Mouse (Mus musculus) megakaryocyte, embryonic 14.5 days (primary cell): Measurements from ENCODE around the gene H2al1f. TPM values are rescaled to one million over a fixed set of nuclear protein-coding genes. Genes with fewer than 3 reads are reported as not detected.
"Not testable (repeated sequence)": the region's sequence is repeated elsewhere in the genome, so short reads cannot be mapped to it uniquely, and the experiment has no call there.

ENCODE experiments used
- H3K27me3 ChIP-seq: replicated peaks from 2 replicates; pipeline ENCODE3; 2012; ENCODE audit warnings: inconsistent platforms
- H3K36me3 ChIP-seq: replicated peaks from 2 replicates; pipeline ENCODE3; 2012; ENCODE audit warnings: low read length, inconsistent platforms, mixed read lengths
- H3K4me1 ChIP-seq: 2 replicates; pipeline ENCODE4 v1.6.1; 2012; ENCODE audit warnings: inconsistent platforms
- H3K4me3 ChIP-seq: replicated peaks from 2 replicates; pipeline ENCODE3; 2012; ENCODE audit warnings: moderate library complexity, mild to moderate bottlenecking, inconsistent platforms
- H3K9me3 ChIP-seq: 2 replicates; pipeline ENCODE4 v1.6.1; 2012; ENCODE audit warnings: inconsistent platforms
- FLI1 ChIP-seq: IDR thresholded peaks from 2 replicates; pipeline ENCODE4 v1.6.1; 2012; ENCODE audit warnings: low read length, inconsistent platforms, mixed read lengths
- GATA1 ChIP-seq: IDR thresholded peaks from 3 replicates; pipeline ENCODE4 v1.6.1; 2012; ENCODE audit warnings: mixed read lengths, low read length, inconsistent platforms, borderline replicate concordance
- polyA plus RNA-seq: library from polyadenylated mRNA; stranded (reverse); fragments of >175 nt; gene quantifications from 2 replicates; pipeline ENCODE4 v1.2.3, GENCODE M21; 2012; ENCODE audit warnings: low replicate concordance; ENCODE audit not compliant: insufficient read depth

The H2al1f gene
- polyA plus RNA-seq = not detected in 2 replicates

- not testable (repeated sequence) for H3K27me3 ChIP-seq, H3K4me1 ChIP-seq, H3K4me3 ChIP-seq, H3K36me3 ChIP-seq, H3K9me3 ChIP-seq
Measured at GRCm38 (mm10) chrX:11314858-11315257, at the start of gene H2al1f. Gene H2al1f, plus strand, starts transcription at chrX:11315158.

GRCm38 (mm10) chrX:11267791-11268190 is 47.2 kb upstream of the H2al1f start:
- Histone ChIP-seq H3K4me3 (no peak overlapping the region), H3K27me3 (peaks cover 42% of the 10 kb centered on the region), H3K9me3 (no peaks in the 10 kb centered on the region), H3K36me3 (no peaks in the 10 kb centered on the region), H3K4me1 (no peaks in the 10 kb centered on the region)
- TF ChIP-seq GATA1 = no peak
- TF ChIP-seq FLI1 = no peak

- H3K4me1 ChIP-seq = no peaks in the 10 kb centered on the region
- H3K36me3 ChIP-seq = no peaks in the 10 kb centered on the region
- no peaks in the 10 kb centered on the region for H3K9me3 ChIP-seq
- H3K27me3 ChIP-seq = peaks cover 42% of the 10 kb centered on the region
- no peak overlapping the region for H3K4me3 ChIP-seq
- TF ChIP-seq GATA1 = no peak
- TF ChIP-seq FLI1 = no peak
Measured at GRCm38 (mm10) chrX:11269074-11269473, 45.9 kb upstream of the H2al1f start.

- no peak overlapping the region for H3K4me3 ChIP-seq
- H3K9me3 ChIP-seq = no peaks in the 10 kb centered on the region
- peaks cover 36% of the 10 kb centered on the region for H3K27me3 ChIP-seq
- no peaks in the 10 kb centered on the region for H3K36me3 ChIP-seq
- H3K4me1 ChIP-seq = no peaks in the 10 kb centered on the region
- no peak for TF ChIP-seq GATA1
- TF ChIP-seq FLI1 = no peak
Measured at GRCm38 (mm10) chrX:11273190-11273589, 41.8 kb upstream of the H2al1f start.

GRCm38 (mm10) chrX:11277083-11277482 is 37.9 kb upstream of the H2al1f start:
- Histone ChIP-seq H3K27me3 (peaks cover 19% of the 10 kb centered on the region), H3K9me3 (no peaks in the 10 kb centered on the region), H3K4me3 (no peak overlapping the region), H3K36me3 (no peaks in the 10 kb centered on the region), H3K4me1 (no peaks in the 10 kb centered on the region)
- TF ChIP-seq FLI1 (no peak), GATA1 (no peak)

GRCm38 (mm10) chrX:11280741-11281140 is 34.2 kb upstream of the H2al1f start:
- Histone ChIP-seq H3K9me3 (peaks cover 20% of the 10 kb centered on the region), H3K4me3 (no peak overlapping the region), H3K36me3 (no peaks in the 10 kb centered on the region), H3K4me1 (no peaks in the 10 kb centered on the region), H3K27me3 (peaks cover 16% of the 10 kb centered on the region)
- TF ChIP-seq FLI1 = no peak
- TF ChIP-seq GATA1 = no peak

GRCm38 (mm10) chrX:11288306-11288882 is 26.6 kb upstream of the H2al1f start:
- Histone ChIP-seq H3K4me1 (no peaks in the 10 kb centered on the region), H3K27me3 (peaks cover 32% of the 10 kb centered on the region)
- TF ChIP-seq FLI1 (no peak), GATA1 (no peak)

GRCm38 (mm10) chrX:11289244-11289643 is 25.7 kb upstream of the H2al1f start:
- Histone ChIP-seq H3K36me3 (no peaks in the 10 kb centered on the region), H3K27me3 (peaks cover 36% of the 10 kb centered on the region), H3K4me1 (no peaks in the 10 kb centered on the region), H3K4me3 (no peak overlapping the region), H3K9me3 (peaks cover 29% of the 10 kb centered on the region)
- TF ChIP-seq GATA1 = no peak
- TF ChIP-seq FLI1 = no peak

More at GRCm38 (mm10) chrX:11288306-11288882, 26.6 kb upstream of the H2al1f start:
- H3K36me3 ChIP-seq = no peaks in the 10 kb centered on the region
- H3K4me3 ChIP-seq = no peak overlapping the region
- H3K9me3 ChIP-seq = peaks cover 36% of the 10 kb centered on the region

- H3K9me3 ChIP-seq, H3K4me3 ChIP-seq, H3K27me3 ChIP-seq, H3K4me1 ChIP-seq, H3K36me3 ChIP-seq: not testable (repeated sequence)
Measured at GRCm38 (mm10) chrX:11298957-11299356, 16.0 kb upstream of the H2al1f start, which contains the start of gene H2al1a. Gene H2al1a, plus strand, starts transcription at chrX:11299257.

GRCm38 (mm10) chrX:11302132-11302531 is 12.8 kb upstream of the H2al1f start, which contains the start of gene H2al1b:
Gene H2al1b, plus strand, starts transcription at chrX:11302432.
- not testable (repeated sequence) for H3K4me1 ChIP-seq, H3K9me3 ChIP-seq, H3K36me3 ChIP-seq, H3K27me3 ChIP-seq, H3K4me3 ChIP-seq

GRCm38 (mm10) chrX:11305355-11305754 is 9.6 kb upstream of the H2al1f start, which contains the start of gene H2al1c:
Gene H2al1c, plus strand, starts transcription at chrX:11305655.
- not testable (repeated sequence) for H3K27me3 ChIP-seq, H3K4me1 ChIP-seq, H3K4me3 ChIP-seq, H3K36me3 ChIP-seq, H3K9me3 ChIP-seq

GRCm38 (mm10) chrX:11308524-11308923 is 6.4 kb upstream of the H2al1f start, which contains the start of gene H2al1d:
Gene H2al1d, plus strand, starts transcription at chrX:11308824.
- not testable (repeated sequence) for H3K9me3 ChIP-seq, H3K36me3 ChIP-seq, H3K4me3 ChIP-seq, H3K27me3 ChIP-seq, H3K4me1 ChIP-seq

- not testable (repeated sequence) for H3K9me3 ChIP-seq, H3K4me1 ChIP-seq, H3K4me3 ChIP-seq, H3K27me3 ChIP-seq, H3K36me3 ChIP-seq
Measured at GRCm38 (mm10) chrX:11311634-11312033, 3.3 kb upstream of the H2al1f start, which contains the start of gene H2al1e. Gene H2al1e, plus strand, starts transcription at chrX:11311934.

GRCm38 (mm10) chrX:11317956-11318355 is 3.0 kb downstream of the H2al1f start, which contains the start of gene H2al1g:
Gene H2al1g, plus strand, starts transcription at chrX:11318256.
- H3K9me3 ChIP-seq, H3K4me1 ChIP-seq, H3K4me3 ChIP-seq: not testable (repeated sequence)

GRCm38 (mm10) chrX:11321192-11321591 is 6.2 kb downstream of the H2al1f start, which contains the start of gene H2al1h:
Gene H2al1h, plus strand, starts transcription at chrX:11321492.
- H3K9me3 ChIP-seq, H3K36me3 ChIP-seq, H3K4me1 ChIP-seq, H3K27me3 ChIP-seq, H3K4me3 ChIP-seq: not testable (repeated sequence)

More at GRCm38 (mm10) chrX:11317956-11318355, 3.0 kb downstream of the H2al1f start, which contains the start of gene H2al1g:
- not testable (repeated sequence) for H3K36me3 ChIP-seq, H3K27me3 ChIP-seq
